Mouse (Mus musculus): ENCODE measurements at regions not wholly inside any gene's neighbourhood (a gene's known extent, or its start where the extent isn't known, plus 50 kb on each side); places are given as distances from the start of the nearest gene placed in this dataset.

DNA sequence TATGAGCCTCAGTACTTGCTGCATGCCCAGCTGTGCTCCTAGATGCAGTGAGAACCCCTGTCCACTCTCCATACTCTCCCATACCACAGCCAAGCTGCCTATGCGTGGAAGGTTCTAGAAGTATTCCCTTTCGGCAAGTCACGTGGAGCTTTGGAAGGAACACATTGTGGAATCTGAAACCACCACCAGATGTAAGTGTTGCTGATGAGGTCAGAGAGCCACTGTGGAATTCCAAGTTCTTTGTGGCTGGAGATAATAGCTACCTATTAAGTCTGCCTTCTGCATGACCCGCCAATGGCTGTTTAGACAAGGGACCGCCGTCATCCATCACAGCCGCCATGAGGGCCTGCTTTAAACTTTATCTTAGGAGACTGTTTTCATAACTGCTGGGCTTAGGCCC lies 84.7 kb upstream of the Errfi1 start:
- no peak for DNase-seq (ENCODE audit: extremely low read depth, low read depth)

GRCm38 (mm10) chr4:150758467-150759237 lies 95.1 kb upstream of the Errfi1 start:
- DNase-seq (ENCODE audit: extremely low read depth, low read depth) = no peak

DNA sequence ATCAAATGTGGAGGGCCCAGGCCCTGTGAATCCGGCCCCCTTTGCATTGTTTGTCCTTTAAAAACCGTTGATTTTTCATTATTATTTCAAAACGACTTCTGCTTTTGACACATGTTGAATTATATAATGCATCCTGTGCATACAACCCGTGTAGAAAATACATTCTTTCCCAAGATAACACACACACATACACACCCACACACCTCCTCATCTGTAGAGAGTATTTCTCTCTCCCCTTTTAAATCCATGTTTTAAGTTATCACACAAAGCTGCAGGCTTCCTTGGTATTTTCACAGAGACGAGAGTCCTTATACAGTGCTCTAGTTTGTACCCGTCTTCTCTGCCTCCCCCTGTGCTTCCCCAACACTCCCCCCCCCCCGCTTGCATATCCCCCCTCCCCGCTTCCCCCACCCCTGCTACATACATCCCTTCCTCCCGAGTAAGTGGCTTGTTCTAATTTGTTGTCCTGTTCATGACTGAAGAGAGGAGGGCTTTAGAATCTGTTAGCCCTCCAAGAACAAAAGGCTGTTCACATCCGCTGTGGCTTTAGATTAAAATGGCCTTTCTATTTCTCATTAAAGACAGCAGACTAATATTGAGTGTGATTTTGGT lies 95.8 kb upstream of the Errfi1 start:
- DNase-seq (ENCODE audit: extremely low read depth, low read depth) = no peak

- no peak for DNase-seq (ENCODE audit: extremely low read depth, low read depth)
Measured at GRCm38 (mm10) chr4:150757291-150757741, 96.4 kb upstream of the Errfi1 start.

DNA sequence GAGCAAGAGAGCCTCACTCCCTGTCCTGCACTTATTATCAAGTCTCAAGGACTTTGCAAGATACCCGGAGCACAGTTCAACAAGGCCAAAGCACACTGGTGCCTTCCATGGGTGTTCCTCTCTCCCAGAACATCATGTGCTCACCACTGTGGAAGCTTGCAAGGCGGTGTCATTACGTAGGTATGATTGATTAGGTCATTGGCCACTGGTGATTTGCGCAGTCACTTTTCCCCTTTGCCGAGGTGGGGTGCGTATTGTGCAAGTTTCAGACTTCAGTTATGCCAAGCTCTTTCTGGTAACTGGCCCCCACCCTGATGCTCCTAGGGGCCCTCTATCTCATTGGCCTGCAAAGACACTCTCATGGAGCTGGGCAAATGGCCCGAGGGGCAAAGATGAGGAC lies 98.3 kb upstream of the Errfi1 start:
- DNase-seq (ENCODE audit: extremely low read depth, low read depth) = no peak

DNA sequence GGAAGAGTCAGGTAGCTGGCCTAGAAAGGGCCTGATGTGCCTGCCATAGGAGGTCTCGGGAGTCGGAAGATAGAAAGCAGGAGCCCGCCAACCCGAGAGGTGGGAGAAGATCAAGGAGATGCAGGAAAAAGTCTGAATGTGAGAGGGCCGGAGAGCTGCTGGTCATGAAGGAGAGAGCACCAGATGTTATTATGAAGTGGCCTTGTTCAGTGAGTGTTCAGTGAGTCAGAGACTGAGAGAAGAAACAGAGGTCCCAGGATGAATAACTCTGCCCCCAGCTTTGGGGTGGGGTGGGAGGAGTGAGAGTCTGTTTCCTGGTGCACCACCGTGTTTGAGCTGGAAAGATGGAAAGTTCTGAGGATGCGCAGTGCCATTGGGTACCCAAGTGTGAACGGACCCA lies 100.2 kb upstream of the Slc45a1 start:
- DNase-seq (ENCODE audit: extremely low read depth, low read depth) = no peak

- DNase-seq (ENCODE audit: extremely low read depth, low read depth) = no peak
Measured at GRCm38 (mm10) chr4:150750445-150751213, 98.7 kb upstream of the Slc45a1 start.

DNA sequence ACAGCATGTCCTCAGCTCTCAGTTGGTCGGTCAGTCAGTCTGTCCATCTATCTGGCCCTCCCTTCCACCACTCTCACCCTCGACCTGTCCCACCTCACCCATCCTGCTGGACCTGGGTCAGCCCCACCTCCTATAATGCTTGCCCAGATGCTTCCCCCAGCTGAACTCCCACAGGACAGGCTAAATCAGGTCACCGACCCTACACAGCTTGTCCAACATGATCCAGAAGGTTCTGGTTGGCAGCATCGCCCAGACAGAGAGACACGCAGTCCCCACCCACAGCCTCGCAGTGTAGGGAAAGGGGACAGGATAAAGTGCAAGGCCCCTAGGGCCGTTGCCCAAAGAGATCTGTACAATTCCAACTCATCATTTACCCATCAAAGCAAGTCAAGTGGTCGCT lies 97.1 kb upstream of the Slc45a1 start:
- no peak for DNase-seq (ENCODE audit: extremely low read depth, low read depth)

GRCm38 (mm10) chr4:150748099-150749000 lies 96.4 kb upstream of the Slc45a1 start:
- no peak for DNase-seq (ENCODE audit: extremely low read depth, low read depth)

GRCm38 (mm10) chr4:150746430-150746923 lies 94.5 kb upstream of the Slc45a1 start:
- DNase-seq (ENCODE audit: extremely low read depth, low read depth) = no peak

GRCm38 (mm10) chr4:150745529-150746429 lies 93.8 kb upstream of the Slc45a1 start:
- DNase-seq (ENCODE audit: extremely low read depth, low read depth) = no peak

- DNase-seq (ENCODE audit: extremely low read depth, low read depth) = no peak
Measured at GRCm38 (mm10) chr4:150743508-150743907, 91.5 kb upstream of the Slc45a1 start.

DNA sequence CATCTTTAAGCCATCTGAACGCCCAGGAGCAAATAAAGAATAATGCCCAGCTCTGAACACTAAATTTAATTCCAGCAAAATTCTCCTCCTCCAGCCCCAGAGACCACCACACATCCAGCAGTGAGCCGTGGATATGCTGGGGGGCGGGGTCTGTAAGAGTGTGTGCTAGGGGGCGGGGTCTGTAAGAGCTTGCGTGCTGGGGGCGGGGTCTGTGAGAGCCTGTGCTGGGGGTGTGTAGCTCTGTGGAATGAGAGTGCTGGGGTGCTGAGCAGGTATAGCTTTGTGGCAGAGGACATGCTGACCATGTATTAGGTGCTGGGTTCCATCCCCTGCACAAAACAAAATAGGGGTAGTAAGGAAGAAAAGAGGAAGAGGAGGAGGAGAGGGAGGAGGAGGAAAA lies 91.1 kb upstream of the Slc45a1 start:
- DNase-seq (ENCODE audit: extremely low read depth, low read depth) = peak; percentile 39

GRCm38 (mm10) chr4:150741810-150742209 lies 89.8 kb upstream of the Slc45a1 start:
- DNase-seq (ENCODE audit: extremely low read depth, low read depth) = no peak

GRCm38 (mm10) chr4:150740167-150740566 lies 88.2 kb upstream of the Slc45a1 start:
- DNase-seq (ENCODE audit: extremely low read depth, low read depth) = no peak

DNA sequence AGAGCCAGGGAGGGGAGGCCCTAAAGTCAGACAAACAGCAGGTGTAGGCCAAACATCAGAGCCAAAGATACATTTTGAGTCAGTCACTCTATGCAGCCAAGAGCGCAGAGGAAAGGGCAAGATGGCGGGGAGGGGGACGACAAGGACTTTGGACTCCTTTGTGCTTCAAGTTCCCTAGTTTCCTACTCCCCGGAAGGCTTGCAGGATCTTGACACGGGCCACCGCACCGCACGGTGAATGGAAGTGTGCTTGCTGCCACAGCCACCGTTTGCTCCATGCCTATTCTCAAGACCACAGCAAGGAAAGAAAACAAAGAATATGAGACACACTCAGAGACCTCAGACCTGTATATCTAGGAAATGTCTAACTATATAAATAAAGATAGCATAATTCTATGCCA lies 86.8 kb upstream of the Slc45a1 start:
- DNase-seq (ENCODE audit: extremely low read depth, low read depth) = no peak

DNA sequence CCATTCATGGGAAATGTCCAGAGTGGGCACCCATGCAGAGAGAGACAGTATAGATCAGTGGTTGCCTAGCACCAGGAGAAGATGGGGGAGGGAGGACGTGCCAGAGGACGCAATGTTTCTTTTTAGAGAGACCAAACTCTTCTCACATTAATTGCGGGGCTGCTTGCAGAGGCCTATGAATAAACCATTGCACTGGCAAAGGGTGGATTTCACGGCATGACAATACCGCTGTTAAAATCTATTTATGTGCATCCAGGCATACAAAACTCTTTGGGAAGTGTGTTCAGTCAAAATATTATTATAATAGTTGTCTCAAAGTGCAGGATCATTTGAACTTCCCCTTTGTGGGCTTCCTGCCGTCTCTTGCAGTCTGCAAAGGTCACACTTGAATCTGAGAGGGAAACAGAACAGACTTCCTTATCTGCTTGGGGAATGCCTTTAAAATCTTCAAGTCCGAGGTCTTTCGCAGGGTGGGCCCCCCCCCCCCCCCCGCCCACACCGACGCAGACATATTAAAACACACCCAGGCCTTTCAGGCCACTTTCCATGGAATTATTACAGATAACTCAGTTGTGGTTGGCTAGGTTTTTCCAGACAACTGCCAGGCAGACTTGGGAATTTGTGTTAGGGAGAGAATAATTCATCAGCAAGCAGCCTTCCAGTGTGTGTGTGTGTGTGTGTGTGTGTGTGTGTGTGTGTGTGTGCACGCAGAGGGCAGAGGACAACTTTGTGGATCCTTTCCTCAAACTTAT lies 78.3 kb upstream of the Slc45a1 start:
- DNase-seq (ENCODE audit: extremely low read depth, low read depth) = peak; percentile 65

DNA sequence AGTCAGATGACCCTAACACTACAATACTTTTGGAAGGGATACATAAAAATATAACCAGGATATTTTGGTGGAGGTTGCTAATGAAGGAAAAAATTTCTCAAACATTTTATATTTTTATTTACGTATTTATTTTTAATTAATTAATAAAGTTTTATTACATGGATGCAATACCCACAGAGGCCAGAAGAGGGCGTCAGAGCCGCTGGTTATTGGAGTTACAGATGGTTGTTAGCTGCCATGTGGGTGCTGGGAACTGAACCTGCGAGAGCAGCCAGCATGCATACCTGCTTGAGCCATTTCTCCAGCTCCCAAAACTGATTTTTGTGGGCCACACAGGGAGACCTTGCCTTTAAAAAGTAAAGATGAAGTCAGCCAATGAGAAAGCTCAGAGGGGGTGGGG lies 74.6 kb upstream of the Slc45a1 start:
- DNase-seq (ENCODE audit: extremely low read depth, low read depth) = no peak

GRCm38 (mm10) chr4:150726136-150726480 lies 74.1 kb upstream of the Slc45a1 start:
- no peak for DNase-seq (ENCODE audit: extremely low read depth, low read depth)

Data from MEL-GATA-1-ER (cell line).